Mouse (Mus musculus) gastrocnemius, postnatal 25 days (tissue): ENCODE results near the gene B4galnt2. TPM values are rescaled to one million over a fixed set of nuclear protein-coding genes. Genes with fewer than 3 reads are reported as not detected.
A peak's percentile ranks its signal among the peaks of the same experiment; 100 is the strongest.

Source experiments
- DNase-seq: peaks from one replicate; pipeline ENCODE4 v3.0.0; 2022
- microRNA-seq, 2 experiments: library from miRNA; unstranded; fragments of <30 nt; microRNA quantifications; one replicate each; pipeline ENCODE4 v1.2.0; 2021; ENCODE audit warnings: borderline replicate concordance in 2 of 2
- total RNA-seq, 2 experiments: library from RNA; stranded (reverse); gene quantifications; 1 replicate in 1 of 2; 2 replicates in 1 of 2; pipeline ENCODE4 v1.2.3; 2021

The B4galnt2 gene
- total RNA-seq, 2 experiments from 2014 or later = not detected

- DNase-seq = no peak
Observed at GRCm38 (mm10) chr11:95826317-95827167, 88.1 kb downstream of the B4galnt2 start.

- DNase-seq = no peak
Observed at GRCm38 (mm10) chr11:95825625-95826024, 89.1 kb downstream of the B4galnt2 start.

GRCm38 (mm10) chr11:95824877-95825243 is 89.8 kb downstream of the B4galnt2 start:
- DNase-seq = peak; percentile 87

GRCm38 (mm10) chr11:95824071-95824876 is 90.4 kb downstream of the B4galnt2 start, which contains the start of gene Phospho1:
Gene Phospho1, plus strand, starts transcription at chr11:95824499.
- DNase-seq = peak; percentile 95

GRCm38 (mm10) chr11:95822437-95822836 is 92.3 kb downstream of the B4galnt2 start:
- no peak for DNase-seq

GRCm38 (mm10) chr11:95821511-95821910 is 93.2 kb downstream of the B4galnt2 start:
- DNase-seq = no peak

- DNase-seq = no peak
Observed at GRCm38 (mm10) chr11:95819138-95819537, 95.6 kb downstream of the B4galnt2 start.

Small RNAs within 50 kb of the gene (microRNA-seq; reads per million reads assigned to microRNA genes)
- gene Mir3063 = 0 reads per million in 2 experiments

Other genes with a start within 250 kb of the B4galnt2 start
- 100 to 1,000 TPM; 179 to 189 TPM for gene Phb, start 247.9 kb downstream of the B4galnt2 start, total RNA-seq
- 10 to 100 TPM; 62.2 to 71.7 TPM for gene Zfp652, start 202.2 kb downstream of the B4galnt2 start, total RNA-seq
- under 1 TPM; 0.29 to 0.36 TPM for gene B130006D01Rik, start 191.3 kb downstream of the B4galnt2 start, total RNA-seq
- 100 to 1,000 TPM; 288 to 335 TPM for gene Phospho1, start 90.4 kb downstream of the B4galnt2 start, total RNA-seq
- gene Gngt2, start 77.7 kb downstream of the B4galnt2 start, total RNA-seq = 1 to 10 TPM; 5.2 to 6.1 TPM
- 1 to 10 TPM; 2.2 to 3.2 TPM for gene Abi3, start 72.4 kb downstream of the B4galnt2 start, total RNA-seq
- gene Igf2bp1, start 91.0 kb upstream of the B4galnt2 start, total RNA-seq = not detected
- not detected for gene Gip, start 109.7 kb upstream of the B4galnt2 start, total RNA-seq
- 10 to 100 TPM; 31.1 to 31.8 TPM for gene Snf8, start 120.0 kb upstream of the B4galnt2 start, total RNA-seq
- gene Ube2z, start 150.5 kb upstream of the B4galnt2 start, total RNA-seq = 10 to 100 TPM; 15.0 to 15.6 TPM
- gene Atp5g1, start 160.8 kb upstream of the B4galnt2 start, total RNA-seq = 1,000 to 10,000 TPM; 1,455 to 1,686 TPM
- not detected for gene Calcoco2, start 197.1 kb upstream of the B4galnt2 start, total RNA-seq
- not detected for gene Ttll6, start 218.9 kb upstream of the B4galnt2 start, total RNA-seq